Mouse (Mus musculus) layer of hippocampus, postnatal 14 days (tissue): Measurements from ENCODE around the gene Zfyve16. TPM values are rescaled to one million over a fixed set of nuclear protein-coding genes. Genes with fewer than 3 reads are reported as not detected.

Experiments
- DNase-seq, 2 experiments: peaks; one replicate each; pipeline ENCODE4 v3.0.0; 2021 to 2022; ENCODE audit warnings: low spot score in 2 of 2, mixed read lengths in 1 of 2
- total RNA-seq, 2 experiments: library from RNA; stranded (reverse); gene quantifications; 2 replicates each; pipeline ENCODE4 v1.2.3; 2021

The Zfyve16 gene
- total RNA-seq, 2 experiments from 2014 or later = 19.6 to 20.1 TPM

DNA sequence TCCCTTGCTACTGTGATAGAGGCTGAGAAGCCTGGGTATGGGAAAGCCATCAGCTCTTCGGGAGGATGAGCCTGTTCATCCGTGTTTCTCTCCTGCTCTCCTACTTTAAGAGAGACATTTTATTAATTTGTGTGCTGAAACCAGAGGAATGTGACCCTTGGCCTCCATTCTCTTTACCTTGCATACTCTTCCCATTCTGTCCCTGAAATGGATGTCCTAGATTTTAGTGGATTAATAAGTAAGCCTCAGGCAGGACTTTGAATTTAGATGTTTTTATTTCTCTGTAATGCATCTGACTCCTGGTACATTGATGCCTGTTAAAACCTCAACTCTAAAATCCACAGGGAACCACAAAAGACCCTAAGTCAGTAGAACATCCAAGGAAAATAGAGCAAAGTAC, 61.3 kb downstream of the Zfyve16 start:
- no peak for DNase-seq

DNA sequence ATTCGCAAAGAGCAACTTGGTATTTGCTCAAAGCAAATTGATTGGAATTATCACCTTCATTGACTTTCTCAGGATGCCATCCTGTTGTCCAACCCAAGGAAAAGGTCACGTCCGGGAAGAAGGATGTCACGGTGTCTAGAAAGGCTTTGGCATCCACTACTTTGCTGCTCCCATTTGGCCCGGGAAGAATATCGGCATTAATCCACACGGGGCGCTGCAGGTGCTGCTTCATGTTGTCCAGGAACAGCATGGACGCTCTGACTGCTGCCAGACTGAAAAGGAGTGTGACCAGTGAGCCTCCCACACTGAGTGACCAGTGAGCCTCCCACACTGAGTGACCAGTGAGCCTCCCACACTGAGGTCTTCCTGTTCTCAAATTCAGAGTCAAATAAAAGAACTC, 62.8 kb downstream of the Zfyve16 start:
- no peak for DNase-seq

DNA sequence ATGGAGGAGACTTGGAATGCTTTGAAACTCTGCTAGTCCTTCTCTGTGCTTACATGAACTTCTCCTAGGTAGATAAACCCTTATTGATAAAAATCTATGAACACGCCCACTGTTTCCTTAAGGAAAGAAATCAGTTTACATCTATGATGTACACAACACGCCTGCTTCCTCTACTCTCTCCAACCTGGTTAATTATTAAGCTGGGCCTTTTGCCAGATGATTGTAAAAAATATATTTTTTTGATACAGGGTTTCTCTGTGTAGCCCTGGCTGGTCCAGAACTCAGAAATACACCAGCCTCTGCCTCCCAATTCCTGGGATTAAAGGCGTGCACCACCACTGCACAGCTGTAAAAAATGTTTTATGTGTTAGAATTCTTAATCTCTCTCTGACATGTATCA, 66.0 kb downstream of the Zfyve16 start:
- DNase-seq = no peak

DNA sequence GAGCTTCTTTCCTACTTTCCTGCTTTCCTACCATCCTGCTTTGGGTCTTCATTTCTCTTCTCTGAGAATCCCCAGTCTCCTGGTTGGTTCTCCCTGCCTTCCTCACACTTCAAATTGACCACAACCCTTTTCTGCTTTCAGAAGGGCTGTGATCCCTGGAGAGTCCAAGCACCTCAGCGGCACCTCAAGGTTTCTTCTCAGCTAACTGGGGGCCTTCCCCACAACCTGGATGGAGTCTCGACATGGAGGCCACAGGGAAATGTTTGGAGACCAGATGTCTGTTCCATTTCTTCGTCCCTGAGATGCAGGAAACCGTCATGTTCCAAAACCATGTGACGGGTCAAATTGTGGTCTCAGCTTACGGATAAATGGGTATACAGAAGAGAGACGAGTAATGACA, 83.8 kb downstream of the Zfyve16 start:
- DNase-seq = no peak

DNA sequence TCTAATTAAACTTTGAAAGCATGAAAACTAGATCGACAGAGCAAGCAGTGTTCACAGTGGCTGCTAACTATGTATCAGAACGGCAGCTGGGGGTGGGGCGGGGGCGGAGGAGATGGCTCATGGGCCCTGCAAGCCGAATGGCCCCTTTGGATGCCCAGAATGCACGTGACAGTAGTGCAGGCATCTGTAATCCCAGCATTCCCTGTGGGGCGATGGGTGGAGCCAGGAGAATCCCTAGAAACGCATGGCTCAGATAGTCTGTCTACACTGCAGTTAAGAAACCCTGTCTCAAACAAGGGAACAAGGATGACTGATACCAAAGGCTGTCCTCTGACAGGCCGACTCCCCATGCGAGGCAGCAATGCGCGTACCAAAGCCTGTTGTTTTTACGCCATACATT, 90.4 kb downstream of the Zfyve16 start:
- no peak for DNase-seq

DNA sequence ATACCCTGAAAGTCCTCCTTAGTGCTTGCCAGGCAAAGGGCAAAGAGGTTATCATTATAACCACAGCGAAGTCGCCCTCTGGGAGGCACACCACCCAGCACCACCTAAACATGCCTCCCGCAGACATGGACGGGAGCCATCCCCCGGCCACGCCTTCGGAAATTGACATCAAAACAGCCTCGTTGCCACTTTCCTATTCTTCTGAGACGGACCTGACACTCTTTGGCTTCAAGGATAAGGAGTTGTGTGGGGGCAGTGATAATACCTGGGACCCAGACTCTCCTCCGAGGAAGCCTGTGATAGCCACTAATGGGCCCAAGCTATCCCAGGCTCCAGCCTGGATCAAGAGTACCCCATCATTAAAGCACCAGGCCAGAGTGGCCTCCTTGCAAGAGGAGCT, 92.0 kb downstream of the Zfyve16 start:
- DNase-seq = no peak

Other genes with a start within 250 kb of the Zfyve16 start
- not detected for gene Gm20379, start 224.9 kb downstream of the Zfyve16 start, total RNA-seq
- gene Dhfr, start 176.1 kb downstream of the Zfyve16 start, total RNA-seq = 1 to 10 TPM; 1.8 to 2.1 TPM
- 10 to 100 TPM; 24.7 to 29.0 TPM for gene Msh3, start 175.9 kb downstream of the Zfyve16 start, total RNA-seq
- 10 to 100 TPM; 13.4 to 14.2 TPM for gene Ankrd34b, start 105.0 kb downstream of the Zfyve16 start, total RNA-seq
- gene Fam151b, start 46.9 kb downstream of the Zfyve16 start, total RNA-seq = 10 to 100 TPM in 1 of 2 experiments, 1 to 10 TPM in 1; 8.9 to 11.0 TPM
- gene Spz1, start 45.3 kb upstream of the Zfyve16 start, total RNA-seq = not detected
- 10 to 100 TPM; 70.0 to 72.2 TPM for gene Serinc5, start 80.2 kb upstream of the Zfyve16 start, total RNA-seq